Mouse (Mus musculus): ENCODE results near the gene Cap1.
"Not testable (repeated sequence)": the region's sequence is repeated elsewhere in the genome, so short reads cannot be mapped to it uniquely, and the experiment has no call there.

Gene Cap1

DNA sequence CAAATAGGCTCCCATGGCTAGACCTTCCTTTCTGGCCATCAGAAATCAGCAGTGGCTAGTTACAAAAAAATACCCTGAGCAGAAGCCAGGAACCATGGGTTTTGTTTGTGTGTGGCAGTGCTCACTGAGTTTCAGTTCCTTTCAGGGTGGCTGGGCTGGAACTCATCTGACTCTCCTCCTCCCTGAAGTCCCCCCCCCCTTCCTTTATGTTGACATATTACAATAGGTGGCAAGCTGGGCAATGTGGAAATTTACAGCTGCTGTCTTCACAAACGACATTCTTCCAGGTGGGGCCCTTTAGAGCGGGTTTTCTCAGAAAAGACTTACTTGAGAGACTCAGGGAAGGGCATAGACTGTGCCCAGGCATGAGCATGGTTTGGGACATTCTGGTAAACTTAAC, 32.2 kb downstream of the Cap1 start:
- in situ Hi-C loops (cut with MboI, MseI), result loop anchor here (25.0 kb wide), 2 partner anchors 1059 to 1841 kb away; partner anchors contain the start of genes 4930535I16Rik, Mycbp, Rragc and Smap2

DNA sequence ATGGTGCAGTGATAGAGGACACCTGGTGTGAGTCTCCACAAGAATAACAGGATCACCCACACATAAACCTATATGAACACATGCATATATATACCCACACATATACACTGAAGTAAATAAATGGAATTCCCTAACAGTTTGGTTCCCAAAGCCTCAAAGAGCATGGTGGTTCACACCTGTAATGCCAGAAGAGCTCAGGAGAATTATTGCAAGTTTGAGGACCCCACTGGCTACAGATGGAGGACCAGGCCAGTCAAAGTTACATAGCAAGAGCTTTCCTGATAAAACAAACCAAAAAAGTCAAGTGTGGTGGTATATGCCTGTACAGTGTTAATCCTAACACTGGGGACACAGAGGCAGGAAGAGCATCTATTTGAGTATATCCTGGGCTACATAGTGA, 34.3 kb downstream of the Cap1 start:
- in situ Hi-C loops (cut with MboI, MseI), result loop anchor here (25.0 kb wide), 2 partner anchors 1061 to 1839 kb away; partner anchors contain the start of genes 4930535I16Rik, Mycbp, Rragc and Smap2

GRCm38 (mm10) chr4:122848150-122848621, 37.7 kb downstream of the Cap1 start:
- in situ Hi-C loops (cut with MboI, MseI), result loop anchor here (10.0 kb wide), 1 partner anchor 1613 kb away; no protein-coding TSS in a partner anchor

DNA sequence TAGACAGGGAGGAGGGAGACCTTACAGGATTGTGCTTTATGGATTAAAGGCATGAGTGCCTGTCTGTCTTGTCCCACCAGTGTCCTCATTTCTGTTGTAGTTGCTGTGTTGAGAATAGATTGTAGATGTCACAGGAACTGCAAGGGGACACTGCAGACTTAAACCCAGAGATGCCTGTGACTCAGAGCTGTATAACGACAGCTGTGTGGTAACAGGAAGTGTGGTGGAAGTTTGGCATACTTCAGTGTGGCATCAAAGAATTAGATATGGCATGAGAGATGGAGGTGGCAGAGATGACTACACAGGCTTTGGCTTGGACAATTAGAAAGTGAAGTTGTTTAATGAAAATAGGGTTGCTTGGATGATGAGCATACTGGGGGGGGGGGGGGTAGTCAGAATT, 47.4 kb downstream of the Cap1 start:
- in situ Hi-C loops (cut with MboI, MseI), result loop anchor here (5.0 kb wide), 1 partner anchor 34 kb away; no protein-coding TSS in a partner anchor

GRCm38 (mm10) chr4:122837994-122838393, 47.9 kb downstream of the Cap1 start:
- in situ Hi-C loops (cut with MboI, MseI), result loop anchor here (5.0 kb wide), 1 partner anchor 34 kb away; no protein-coding TSS in a partner anchor

GRCm38 (mm10) chr4:122837180-122837730, 48.6 kb downstream of the Cap1 start:
- in situ Hi-C loops (cut with MboI, MseI), result loop anchor here (5.0 kb wide), 1 partner anchor 35 kb away; no protein-coding TSS in a partner anchor

DNA sequence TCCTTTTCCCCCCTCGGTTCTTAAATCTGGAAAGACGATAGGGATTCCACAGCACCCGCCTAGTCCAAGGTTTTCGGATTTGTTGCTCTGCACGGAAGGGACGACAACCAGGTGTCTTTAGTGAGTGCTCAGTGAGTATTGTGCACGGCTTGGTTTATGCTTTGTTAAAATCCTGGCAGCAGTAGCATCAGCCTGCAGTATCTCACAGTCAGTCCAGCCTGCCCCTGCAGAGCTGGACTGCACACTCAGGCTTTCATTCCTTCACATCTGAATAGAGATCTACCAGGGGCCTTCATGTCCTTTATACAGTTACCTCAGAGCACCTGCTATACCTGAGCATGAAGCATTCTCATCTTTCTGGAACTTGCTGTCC, 49.5 kb downstream of the Cap1 start:
- in situ Hi-C loops (cut with MboI, MseI), result loop anchor here (5.0 kb wide), 1 partner anchor 36 kb away; no protein-coding TSS in a partner anchor

GRCm38 (mm10) chr4:122835530-122836402, 50.1 kb downstream of the Cap1 start, which contains the start of gene Ppt1:
TSS of gene Ppt1 (plus strand) at chr4:122836242.
- in situ Hi-C loops (cut with MboI, MseI), result loop anchor here (5.0 kb wide), 1 partner anchor 37 kb away; no protein-coding TSS in a partner anchor

DNA sequence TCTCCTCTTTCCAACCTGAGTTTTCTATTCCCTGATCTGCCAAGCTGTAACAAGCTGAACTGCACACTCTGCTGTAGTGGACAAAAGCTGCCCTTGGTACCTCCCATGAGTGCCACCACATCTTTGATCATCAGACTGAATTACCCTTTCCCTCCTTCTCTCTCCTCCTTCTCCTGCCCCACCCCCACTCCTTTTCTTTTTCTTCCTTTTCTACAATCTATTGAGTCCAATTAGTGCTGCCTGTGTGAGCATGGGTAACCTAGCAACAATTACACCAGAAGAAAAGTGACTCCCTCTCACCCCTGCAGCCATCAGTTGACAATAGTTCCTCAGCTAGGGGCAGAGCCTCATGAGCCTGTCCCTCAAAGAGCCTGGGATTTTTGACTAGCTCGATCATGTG, 54.0 kb downstream of the Cap1 start:
- in situ Hi-C loops (cut with MboI, MseI), result no loop called here

DNA sequence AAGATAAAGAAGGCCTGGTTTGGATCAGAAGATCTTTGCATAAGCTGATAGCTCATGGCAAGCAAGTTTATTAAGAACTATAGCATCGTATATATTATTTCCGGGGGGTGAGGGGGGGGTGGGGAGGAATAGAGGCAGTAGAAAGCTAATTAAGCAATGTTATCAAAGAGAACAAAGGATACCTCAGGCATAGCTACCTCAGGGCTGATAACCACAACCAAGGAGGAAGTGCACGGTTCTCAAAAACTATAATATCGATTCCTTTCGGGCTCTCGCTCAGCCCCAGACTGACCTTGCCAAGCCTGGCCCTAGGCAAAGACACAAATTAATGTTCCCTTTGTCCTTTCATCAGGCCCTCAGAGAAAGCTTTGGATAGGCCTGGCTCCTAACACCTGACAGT, 56.5 kb downstream of the Cap1 start:
- in situ Hi-C loops (cut with MboI, MseI), result no loop called here

DNA sequence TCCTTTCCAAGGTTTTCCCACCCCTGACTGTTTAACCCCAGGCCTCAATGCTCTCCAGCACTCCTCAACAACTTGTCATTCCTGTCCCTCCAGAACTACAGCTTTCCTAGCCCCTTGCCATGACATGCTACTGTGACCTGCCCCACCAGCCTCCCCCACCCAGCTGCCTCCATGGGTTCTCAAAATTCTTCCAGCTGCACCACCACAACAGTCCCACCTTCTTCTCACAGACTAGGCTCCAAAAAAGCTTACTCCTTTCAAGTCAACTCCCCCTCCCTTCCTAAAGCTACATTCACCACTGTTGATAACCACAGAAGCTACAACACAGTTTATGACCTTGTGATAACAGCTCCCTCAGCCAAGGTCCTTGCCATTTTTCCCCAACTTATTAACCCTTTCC, 58.2 kb downstream of the Cap1 start:
- in situ Hi-C loops (cut with MboI, MseI), result no loop called here

DNA sequence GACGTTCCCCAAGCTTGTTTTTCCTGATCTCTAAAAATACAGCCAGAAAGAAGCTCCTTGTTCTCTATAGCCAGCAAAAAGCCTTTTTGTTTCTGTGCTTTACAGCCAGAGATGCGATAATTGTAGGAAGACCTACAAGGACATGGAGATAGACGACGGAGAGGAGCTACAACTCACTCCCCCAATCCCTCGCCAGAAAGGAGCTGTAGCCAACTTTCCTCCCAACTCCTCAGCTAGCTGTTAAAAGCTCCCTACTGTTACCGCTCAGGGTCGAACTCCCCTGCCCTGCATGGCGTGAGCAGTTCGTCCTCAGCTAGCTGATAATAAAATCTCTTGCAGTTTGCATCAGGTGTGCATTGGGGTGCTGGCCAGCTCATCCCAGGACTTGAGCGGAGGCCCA, 64.9 kb downstream of the Cap1 start:
- in situ Hi-C loops (cut with MboI, MseI), result not testable (repeated sequence)

GRCm38 (mm10) chr4:122816202-122816601, 69.7 kb downstream of the Cap1 start:
- in situ Hi-C loops (cut with MboI, MseI), result no loop called here

DNA sequence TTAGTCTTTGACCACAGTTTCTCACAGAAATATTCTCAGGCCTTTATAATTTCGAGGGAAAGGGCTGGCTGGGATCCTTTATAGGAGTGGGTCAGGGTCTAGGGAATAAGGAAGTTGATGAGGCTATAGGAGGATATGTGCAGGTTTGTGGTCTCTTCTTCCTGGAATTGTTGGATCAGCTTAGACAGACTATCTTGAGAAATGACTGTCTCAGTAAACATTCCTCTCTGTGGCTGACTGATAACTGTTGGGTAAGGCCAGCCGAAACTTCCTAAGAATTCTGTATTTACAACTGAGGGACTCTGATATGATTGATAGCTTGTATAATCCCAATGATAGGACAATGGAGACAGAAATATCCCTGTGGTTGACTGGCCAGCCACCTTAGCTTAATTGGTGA, 74.0 kb downstream of the Cap1 start:
- in situ Hi-C loops (cut with MboI, MseI), result no loop called here

GRCm38 (mm10) chr4:122811180-122811579, 74.7 kb downstream of the Cap1 start:
- in situ Hi-C loops (cut with MboI, MseI), result no loop called here
